Mouse (Mus musculus): Measurements from ENCODE around the gene Il13ra1.

Gene Il13ra1

GRCm38 (mm10) chrX:36111622-36112421 is at the start of gene Il13ra1:
Gene Il13ra1, plus strand, starts transcription at chrX:36112110.
- in situ Hi-C loops (cut with MboI; ENCODE audit: unreplicated experiment in 2 of 2): no loop called here

GRCm38 (mm10) chrX:36073997-36074396 is 37.9 kb upstream of the Il13ra1 start:
- in situ Hi-C loops (cut with MboI; ENCODE audit: unreplicated experiment in 2 of 2): no loop called here

GRCm38 (mm10) chrX:36077164-36077563 is 34.7 kb upstream of the Il13ra1 start:
- in situ Hi-C loops (cut with MboI; ENCODE audit: unreplicated experiment in 2 of 2): no loop called here

- in situ Hi-C loops (cut with MboI; ENCODE audit: unreplicated experiment in 2 of 2): no loop called here
These were observed 29.0 kb upstream of the Il13ra1 start for GRCm38 (mm10) chrX:36082917-36083316.

- in situ Hi-C loops (cut with MboI; ENCODE audit: unreplicated experiment in 2 of 2): no loop called here
These were observed 23.2 kb upstream of the Il13ra1 start for GRCm38 (mm10) chrX:36088464-36089256.

- in situ Hi-C loops (cut with MboI; ENCODE audit: unreplicated experiment in 2 of 2): no loop called here
These were observed 11.0 kb upstream of the Il13ra1 start for GRCm38 (mm10) chrX:36100883-36101282.

- in situ Hi-C loops (cut with MboI; ENCODE audit: unreplicated experiment in 2 of 2): no loop called here
These were observed 10.6 kb upstream of the Il13ra1 start for GRCm38 (mm10) chrX:36101318-36101717.

GRCm38 (mm10) chrX:36108601-36109000 is 3.3 kb upstream of the Il13ra1 start:
- in situ Hi-C loops (cut with MboI; ENCODE audit: unreplicated experiment in 2 of 2): no loop called here

- in situ Hi-C loops (cut with MboI; ENCODE audit: unreplicated experiment in 2 of 2): no loop called here
These were observed 476 bp downstream of the Il13ra1 start for GRCm38 (mm10) chrX:36112422-36112750.

- in situ Hi-C loops (cut with MboI; ENCODE audit: unreplicated experiment in 2 of 2): no loop called here
These were observed 3.3 kb downstream of the Il13ra1 start for GRCm38 (mm10) chrX:36115171-36115570.

GRCm38 (mm10) chrX:36129037-36129770 is 17.3 kb downstream of the Il13ra1 start:
- in situ Hi-C loops (cut with MboI; ENCODE audit: unreplicated experiment in 2 of 2): no loop called here

- in situ Hi-C loops (cut with MboI; ENCODE audit: unreplicated experiment in 2 of 2): no loop called here
These were observed 17.8 kb downstream of the Il13ra1 start for GRCm38 (mm10) chrX:36129771-36130108.

- in situ Hi-C loops (cut with MboI; ENCODE audit: unreplicated experiment in 2 of 2): no loop called here
These were observed 24.4 kb downstream of the Il13ra1 start for GRCm38 (mm10) chrX:36136346-36136745.

GRCm38 (mm10) chrX:36141994-36142639 is 30.2 kb downstream of the Il13ra1 start:
- in situ Hi-C loops (cut with MboI; ENCODE audit: unreplicated experiment in 2 of 2): no loop called here

- in situ Hi-C loops (cut with MboI; ENCODE audit: unreplicated experiment in 2 of 2): no loop called here
These were observed 34.8 kb downstream of the Il13ra1 start for GRCm38 (mm10) chrX:36146746-36147145.

- in situ Hi-C loops (cut with MboI; ENCODE audit: unreplicated experiment in 2 of 2): no loop called here
These were observed 38.2 kb downstream of the Il13ra1 start for GRCm38 (mm10) chrX:36150100-36150499.

GRCm38 (mm10) chrX:36156677-36157076 is 44.8 kb downstream of the Il13ra1 start:
- in situ Hi-C loops (cut with MboI; ENCODE audit: unreplicated experiment in 2 of 2): no loop called here

GRCm38 (mm10) chrX:36161567-36161966 is 49.7 kb downstream of the Il13ra1 start:
- in situ Hi-C loops (cut with MboI; ENCODE audit: unreplicated experiment in 2 of 2): no loop called here

GRCm38 (mm10) chrX:36183625-36184024 is 71.7 kb downstream of the Il13ra1 start:
- in situ Hi-C loops (cut with MboI; ENCODE audit: unreplicated experiment in 2 of 2): loop anchor here (5.0 to 25.0 kb wide), 5 partner anchors 186 to 499 kb away; no protein-coding TSS in a partner anchor

GRCm38 (mm10) chrX:36186036-36186435 is 74.1 kb downstream of the Il13ra1 start:
- in situ Hi-C loops (cut with MboI; ENCODE audit: unreplicated experiment in 2 of 2): loop anchor here (5.0 to 25.0 kb wide), 5 partner anchors 191 to 501 kb away; no protein-coding TSS in a partner anchor

- in situ Hi-C loops (cut with MboI; ENCODE audit: unreplicated experiment in 2 of 2): loop anchor here (5.0 to 25.0 kb wide), 5 partner anchors 192 to 502 kb away; no protein-coding TSS in a partner anchor
These were observed 74.5 kb downstream of the Il13ra1 start for GRCm38 (mm10) chrX:36186443-36186842.

Measured in v-Abl transformed pro-B cells (cell line).